Mouse (Mus musculus) c-Kit-positive CD71-negative TER-119-negative erythroid progenitor cells, embryonic 14.5 days (primary cell): Measurements from ENCODE around the gene Ccdc80.

Experiments used
- DNase-seq: peaks from one replicate; pipeline ENCODE4 v3.0.0-alpha.2; 2013; ENCODE audit warnings: low read depth

Ccdc80 gene

GRCm38 (mm10) chr16:45093137-45093731 is at the start of gene Ccdc80:
Gene Ccdc80 (plus strand): TSS chr16:45093402.
- DNase-seq: no peak

- DNase-seq: no peak
Measured at GRCm38 (mm10) chr16:45044844-45045243, 48.4 kb upstream of the Ccdc80 start.

DNA sequence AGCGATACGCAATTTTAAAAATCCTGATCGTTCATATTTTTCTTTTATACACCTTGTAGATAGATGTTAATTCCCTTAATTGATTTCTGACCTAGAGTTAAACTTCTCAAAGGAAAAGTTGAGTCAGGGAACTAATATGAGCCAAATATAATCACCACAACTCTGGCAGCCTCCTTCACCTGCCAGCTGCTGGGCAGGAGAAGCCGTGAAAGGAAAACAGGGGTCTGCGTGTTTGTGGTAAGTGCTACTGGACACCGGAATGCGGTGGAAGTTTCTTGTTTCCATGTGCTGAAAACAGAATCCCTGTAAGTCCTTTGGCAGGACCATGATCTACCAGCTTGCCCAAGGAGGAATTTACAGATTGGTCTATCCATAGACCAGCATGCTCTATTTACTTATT is 36.0 kb upstream of the Ccdc80 start:
- DNase-seq: no peak

DNA sequence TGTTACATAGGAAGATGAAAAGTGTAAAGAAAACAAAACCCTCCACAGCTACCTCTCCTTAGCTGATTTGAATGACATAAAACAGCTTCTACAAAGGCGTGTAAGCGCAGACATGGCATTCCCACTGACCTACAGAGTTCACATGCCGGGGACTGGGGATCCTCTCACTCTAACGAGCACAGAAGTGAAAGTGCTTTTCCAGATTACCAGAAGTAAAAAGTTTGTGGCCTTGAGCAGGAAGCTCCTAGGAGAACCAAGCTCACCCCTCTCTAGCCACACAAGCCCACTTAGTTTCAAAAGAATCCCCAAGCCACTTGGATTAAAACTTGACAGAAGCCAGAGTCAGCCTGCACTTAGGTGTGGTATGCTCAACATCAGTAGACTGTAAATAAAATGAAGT is 35.3 kb upstream of the Ccdc80 start:
- DNase-seq: no peak

DNA sequence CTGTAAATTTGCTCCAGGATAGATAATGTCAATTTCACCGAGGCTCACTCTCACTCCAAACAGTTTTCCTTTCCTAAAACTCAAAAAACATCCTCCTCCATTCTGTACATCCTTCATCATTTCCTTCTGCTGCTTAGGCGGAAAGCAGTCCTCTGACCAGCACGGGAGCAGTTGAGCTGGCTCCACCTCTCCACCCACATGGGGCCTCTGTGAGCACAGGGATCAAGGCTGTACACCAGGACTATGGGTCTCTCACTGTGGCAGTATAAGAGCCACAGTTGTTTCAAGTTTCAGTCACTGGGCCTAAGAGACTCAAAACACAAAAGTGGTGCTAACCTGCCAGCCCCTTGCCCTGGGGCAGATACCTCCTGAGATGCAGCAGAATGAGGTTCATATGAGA is 32.1 kb upstream of the Ccdc80 start:
- DNase-seq: no peak

- no peak for DNase-seq
Measured at GRCm38 (mm10) chr16:45070383-45071083, 22.7 kb upstream of the Ccdc80 start.

- DNase-seq: no peak
Measured at GRCm38 (mm10) chr16:45071424-45071823, 21.8 kb upstream of the Ccdc80 start.

GRCm38 (mm10) chr16:45077517-45078080 is 15.6 kb upstream of the Ccdc80 start:
- no peak for DNase-seq

DNA sequence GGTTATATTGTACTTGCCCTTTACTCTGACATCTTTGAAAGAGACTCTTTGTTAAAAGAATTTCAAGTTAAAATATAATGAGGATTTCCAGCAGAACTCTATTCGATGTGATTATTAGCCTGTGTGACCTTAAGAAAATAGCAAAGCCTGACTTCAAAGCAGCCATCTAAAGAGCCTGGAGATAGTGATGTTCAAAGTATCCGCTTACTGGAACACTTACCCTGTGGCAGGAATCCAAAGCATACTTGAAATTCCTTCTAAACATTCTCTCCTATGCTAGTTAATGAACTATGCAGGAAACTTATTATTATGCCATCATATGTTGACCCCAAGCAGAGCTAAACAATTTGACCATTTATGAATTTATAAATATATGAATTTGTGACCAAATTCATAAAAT is 13.9 kb upstream of the Ccdc80 start:
- no peak for DNase-seq

- DNase-seq: no peak
Measured at GRCm38 (mm10) chr16:45088842-45089241, 4.4 kb upstream of the Ccdc80 start.

DNA sequence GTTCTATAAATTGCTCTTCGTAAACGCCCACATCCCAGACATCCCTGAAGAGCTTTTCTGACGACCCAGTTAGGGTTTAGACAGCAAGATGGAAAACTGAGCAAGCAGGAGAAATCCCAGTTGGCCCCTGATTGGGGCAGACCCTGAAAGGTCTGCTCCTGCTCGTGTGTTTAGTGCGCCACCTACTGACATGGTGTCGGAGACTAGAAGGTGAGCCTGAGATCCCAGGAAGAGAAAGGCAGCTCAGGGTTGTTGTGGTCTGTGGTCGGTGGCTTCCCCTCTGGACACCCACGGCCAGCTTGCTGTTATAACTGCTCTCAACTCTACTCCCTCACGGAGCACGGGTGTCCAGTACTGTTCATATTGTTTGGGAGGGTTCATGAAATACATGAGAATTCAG is 3.2 kb upstream of the Ccdc80 start:
- peak; percentile 63 for DNase-seq

DNA sequence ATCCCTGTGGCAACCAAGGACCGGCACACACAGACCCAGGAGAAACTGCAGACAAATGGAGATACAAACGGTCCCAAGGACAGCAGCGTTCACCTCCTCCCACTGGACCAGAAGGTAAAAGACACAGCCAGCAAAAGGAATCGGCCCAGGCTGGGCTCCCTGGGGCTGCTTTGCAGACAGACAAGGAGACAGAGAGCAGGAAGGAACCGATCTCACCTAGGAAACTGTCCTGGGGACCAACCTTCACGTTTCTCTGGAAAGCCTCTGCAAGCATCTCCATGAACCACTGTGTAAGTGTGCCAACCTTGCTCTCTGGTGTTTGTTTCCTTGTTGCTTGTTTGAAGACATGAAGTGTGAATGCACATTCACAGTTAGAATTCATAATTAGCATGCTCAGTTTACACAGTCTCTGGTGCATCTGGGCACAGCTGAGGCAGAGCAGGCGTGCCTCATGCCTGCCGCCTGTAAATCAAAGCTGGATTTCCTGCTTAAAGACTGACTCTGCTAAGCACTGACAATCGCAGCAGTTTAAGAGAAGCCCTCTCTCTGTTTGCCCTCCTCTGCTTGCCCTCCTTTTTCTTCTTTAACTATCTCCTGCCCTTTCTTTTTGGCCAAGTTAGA is 1.0 kb downstream of the Ccdc80 start:
- no peak for DNase-seq

DNA sequence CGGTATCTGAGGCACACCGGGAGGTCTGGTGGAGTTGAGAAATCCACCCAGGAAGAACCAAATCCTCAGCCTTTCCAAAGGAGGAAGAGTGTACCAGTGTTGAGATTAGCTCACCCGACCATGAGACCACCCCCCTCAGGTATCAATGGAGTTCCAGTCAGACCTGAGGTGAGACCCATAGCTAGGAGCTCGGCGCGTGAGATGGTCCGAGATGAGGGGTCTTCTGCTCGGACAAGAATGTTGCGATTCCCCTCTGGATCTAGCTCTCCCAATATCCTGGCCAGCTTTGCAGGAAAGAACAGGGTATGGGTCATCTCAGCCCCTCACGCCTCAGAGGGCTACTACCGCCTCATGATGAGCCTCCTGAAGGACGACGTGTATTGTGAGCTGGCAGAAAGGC is 1.8 kb downstream of the Ccdc80 start:
- no peak for DNase-seq

DNA sequence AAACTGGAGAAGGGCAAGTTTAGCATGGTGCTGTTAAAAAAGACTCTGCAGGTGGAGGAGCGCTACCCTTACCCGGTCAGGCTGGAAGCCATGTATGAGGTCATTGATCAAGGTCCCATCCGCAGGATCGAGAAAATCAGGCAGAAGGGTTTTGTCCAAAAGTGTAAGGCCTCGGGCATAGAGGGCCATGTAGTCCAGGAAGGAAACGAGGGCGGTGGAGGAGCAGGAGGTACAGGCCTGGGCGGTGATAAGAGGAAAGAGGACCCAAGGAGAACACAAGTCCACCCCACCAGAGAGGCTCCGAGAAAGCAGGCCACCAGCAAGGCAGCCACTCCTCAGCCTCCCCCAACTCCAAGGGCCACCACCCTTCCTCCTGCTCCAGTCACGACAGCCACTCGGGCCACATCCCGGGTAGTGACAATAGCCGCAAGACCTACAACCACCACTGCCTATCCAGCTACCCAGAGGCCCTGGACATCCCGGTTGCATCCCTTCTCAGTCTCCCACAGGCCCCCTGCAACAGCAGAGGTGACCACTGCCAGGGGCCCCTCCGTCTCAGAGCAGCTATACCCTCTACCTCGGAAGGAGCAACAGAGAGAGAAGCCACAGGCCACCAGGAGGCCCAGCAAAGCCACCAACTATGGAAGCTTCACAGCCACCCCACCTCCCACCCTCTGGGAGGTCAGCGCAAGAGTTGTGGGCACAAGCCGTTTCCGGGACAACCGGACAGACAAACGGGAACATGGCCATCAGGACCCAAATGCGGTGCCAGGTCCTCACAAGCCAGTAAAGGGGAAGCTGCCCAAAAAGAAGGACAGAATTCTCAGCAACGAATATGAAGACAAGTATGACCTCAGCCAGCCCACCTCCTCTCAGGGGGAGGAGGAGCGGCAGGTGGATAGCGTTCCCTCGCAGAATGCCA is 2.6 kb downstream of the Ccdc80 start:
- DNase-seq: no peak

GRCm38 (mm10) chr16:45097467-45097866 is 4.3 kb downstream of the Ccdc80 start:
- DNase-seq: no peak

DNA sequence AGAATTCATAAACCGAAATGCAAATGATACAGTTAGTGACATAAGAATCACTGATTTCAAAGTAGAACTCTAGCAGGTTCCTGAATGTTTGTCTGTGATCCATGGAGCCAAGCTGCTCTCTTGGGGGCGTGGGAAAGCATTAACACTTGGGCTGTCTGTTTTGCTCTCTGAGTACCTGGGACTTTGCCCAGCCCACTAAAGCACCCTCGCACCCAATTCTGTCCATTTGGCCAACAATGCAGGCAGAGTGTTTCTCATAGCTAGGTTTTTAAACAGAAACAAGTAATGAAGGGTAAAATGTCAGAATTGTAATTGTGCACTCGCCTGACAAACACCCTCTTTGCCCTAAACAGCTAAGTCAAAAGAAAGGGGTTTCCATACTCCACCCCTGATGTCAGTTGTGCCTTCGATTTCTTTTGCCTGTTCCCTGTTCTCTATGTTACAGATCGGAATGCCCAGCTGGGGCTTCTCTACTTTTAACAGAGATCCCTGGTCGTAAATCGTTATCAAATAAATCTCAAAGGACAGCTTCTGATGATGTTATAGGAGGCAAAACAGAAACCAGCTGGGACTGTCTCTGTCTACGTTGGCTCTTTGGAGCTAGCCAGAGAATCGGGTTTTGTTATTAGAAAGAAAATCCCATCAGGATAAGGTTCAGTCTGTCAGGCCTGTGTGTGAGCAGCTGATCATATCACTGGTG is 5.1 kb downstream of the Ccdc80 start:
- DNase-seq: no peak

- no peak for DNase-seq
Measured at GRCm38 (mm10) chr16:45098886-45099210, 5.6 kb downstream of the Ccdc80 start.

GRCm38 (mm10) chr16:45100892-45101291 is 7.7 kb downstream of the Ccdc80 start:
- DNase-seq: no peak

- DNase-seq: no peak
Measured at GRCm38 (mm10) chr16:45104993-45105392, 11.8 kb downstream of the Ccdc80 start.

- DNase-seq: no peak
Measured at GRCm38 (mm10) chr16:45108203-45108878, 15.1 kb downstream of the Ccdc80 start.

DNA sequence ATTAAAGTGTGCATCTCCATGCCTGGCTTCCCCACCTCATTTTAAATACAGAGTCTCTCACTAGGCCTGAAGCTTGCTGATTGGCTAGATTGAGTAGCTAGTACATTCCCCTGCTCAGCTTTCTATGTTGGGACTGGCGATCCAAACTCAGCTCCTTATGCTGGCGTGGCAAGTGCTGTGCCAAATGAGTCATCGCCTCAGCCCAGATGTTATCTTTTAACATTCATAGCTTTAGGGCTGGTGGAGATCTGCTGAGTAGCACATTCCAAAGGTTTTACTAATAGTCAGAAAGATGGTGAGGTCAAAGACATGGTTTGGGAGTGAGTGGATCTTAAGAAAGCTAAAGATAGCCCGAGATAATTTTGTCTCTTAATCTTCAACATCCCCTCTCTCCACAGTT is 17.3 kb downstream of the Ccdc80 start:
- DNase-seq: no peak
